Mouse (Mus musculus) cerebellum, adult 11 months (tissue): Measurements from ENCODE around the gene Wipf3.

Source experiments
- DNase-seq: peaks from one replicate; pipeline ENCODE4 v3.0.0; 2022

The Wipf3 gene

DNA sequence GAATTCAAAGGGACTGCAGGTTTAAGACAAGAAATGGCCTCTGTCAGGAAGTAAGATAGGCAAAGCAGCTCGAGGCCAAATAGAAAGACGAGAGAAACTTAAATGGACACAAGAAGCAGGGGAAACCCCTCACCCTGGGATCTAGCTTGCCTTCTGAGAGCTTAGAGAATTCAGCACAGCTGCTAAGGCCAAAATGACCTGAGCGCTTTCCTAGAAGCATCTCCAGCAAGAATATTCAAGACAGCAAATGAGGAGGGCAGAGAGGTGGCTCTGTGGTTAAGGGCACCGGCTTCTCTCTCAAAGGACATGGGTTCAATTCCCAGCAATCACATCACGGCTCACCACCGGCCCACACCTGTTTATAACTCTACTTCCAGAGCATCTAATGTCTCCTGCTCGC is 107.7 kb downstream of the Wipf3 start:
- DNase-seq: no peak

DNA sequence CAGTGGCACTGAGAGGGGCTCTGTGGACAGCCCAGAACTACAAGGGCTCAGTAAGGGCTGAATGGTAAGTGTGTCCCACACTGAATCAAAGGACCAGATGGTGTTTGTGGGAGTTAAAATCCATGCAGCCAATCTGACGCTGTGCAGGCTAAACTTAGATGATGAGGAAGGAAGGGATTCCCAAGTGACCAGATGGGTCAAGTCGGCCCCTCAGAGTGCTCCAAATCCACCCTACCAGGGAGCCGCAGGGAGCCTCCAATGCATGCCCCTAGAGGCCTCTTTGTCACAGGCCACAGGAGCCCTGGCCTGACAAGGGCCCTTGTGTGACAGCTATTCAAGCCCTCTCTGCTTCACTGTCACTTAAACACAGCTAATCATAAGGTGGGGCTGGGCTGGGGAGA is 109.4 kb downstream of the Wipf3 start:
- DNase-seq: peak; percentile 60

DNA sequence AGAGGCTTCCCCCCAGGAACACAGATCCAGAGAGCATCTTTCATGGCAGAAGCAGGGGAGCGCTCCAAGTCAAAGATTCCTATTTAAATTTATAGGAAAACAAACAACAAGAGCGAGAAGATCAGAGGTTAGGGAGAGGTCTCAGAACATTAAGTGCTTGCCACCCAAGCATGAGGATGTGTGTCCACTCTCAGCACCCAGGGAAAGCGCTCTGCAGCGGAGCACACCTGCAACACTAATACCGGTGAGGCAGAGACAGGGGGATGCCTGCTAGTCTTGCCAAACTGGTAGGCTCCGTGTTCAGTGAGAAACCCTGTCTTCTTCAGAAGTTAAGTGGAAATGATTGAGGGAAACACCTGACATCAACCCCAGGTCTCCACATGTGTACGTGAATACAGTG is 110.0 kb downstream of the Wipf3 start:
- no peak for DNase-seq

DNA sequence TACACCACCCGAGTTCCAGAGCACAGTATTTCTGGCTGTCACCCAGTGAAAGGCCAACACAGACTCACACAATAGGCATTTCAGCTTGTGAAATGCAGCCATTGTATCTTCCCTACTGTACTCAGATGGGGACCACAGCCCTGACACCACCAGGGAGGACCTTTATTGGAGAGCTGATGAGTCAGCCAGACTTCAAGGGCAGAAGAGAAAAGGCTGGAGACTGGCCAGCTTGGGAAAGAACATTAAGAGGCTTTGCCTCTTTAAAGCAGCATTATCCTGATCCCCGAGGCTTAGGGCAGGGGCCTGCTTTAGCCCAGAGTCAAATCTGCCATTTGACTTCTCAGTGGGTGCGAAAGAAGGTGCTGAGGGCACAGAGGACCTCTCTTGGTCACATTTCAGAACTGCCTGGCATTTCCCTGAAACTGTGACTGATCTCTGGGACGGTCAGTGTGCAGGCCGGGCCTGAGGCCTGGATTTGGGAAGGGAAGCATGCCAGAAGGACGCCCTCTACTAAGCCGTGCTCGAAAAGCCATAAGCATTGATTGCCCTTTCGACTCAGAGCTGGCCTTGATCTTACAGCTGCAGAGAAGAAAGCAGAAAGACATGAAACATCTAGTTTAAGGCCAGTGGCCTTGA is 111.0 kb downstream of the Wipf3 start:
- no peak for DNase-seq

DNA sequence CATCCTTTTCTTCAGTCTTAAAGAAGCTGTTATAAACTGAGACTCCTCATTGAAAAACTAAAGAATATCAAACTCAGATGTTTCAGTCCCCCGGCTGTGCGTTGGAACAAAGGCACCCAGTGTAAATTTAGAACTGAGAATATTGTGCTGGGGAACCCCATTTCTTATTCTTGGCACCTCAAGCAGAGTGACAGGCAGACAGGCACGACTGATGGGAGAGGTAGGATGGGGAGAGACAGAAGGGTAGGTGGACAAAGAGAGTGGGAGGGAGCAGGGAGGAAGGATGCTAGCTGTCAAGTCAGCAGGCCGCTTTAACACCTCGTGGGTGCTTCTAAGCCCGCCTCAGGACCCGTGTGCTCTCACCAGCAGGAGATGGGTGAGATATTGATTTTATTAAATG is 113.4 kb downstream of the Wipf3 start:
- no peak for DNase-seq

DNA sequence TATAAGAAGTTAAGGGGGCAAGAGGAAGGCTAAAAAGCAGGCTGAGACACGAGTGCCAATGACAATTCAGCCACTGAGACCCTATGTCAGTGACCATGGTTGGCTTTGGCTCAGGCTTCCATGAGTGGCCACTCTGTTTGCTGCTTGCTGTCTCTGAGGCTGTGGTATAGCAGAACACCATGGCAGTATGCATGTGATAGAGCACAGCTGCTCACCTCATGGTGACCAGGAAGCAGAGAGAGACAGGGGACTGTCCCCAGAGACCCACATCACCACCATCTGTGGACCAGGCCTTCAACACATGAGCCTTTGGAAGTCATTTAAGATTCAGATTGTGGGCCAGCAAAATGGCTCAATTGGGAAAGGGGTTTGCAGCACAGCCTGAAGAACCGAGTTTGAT is 114.2 kb downstream of the Wipf3 start:
- no peak for DNase-seq

DNA sequence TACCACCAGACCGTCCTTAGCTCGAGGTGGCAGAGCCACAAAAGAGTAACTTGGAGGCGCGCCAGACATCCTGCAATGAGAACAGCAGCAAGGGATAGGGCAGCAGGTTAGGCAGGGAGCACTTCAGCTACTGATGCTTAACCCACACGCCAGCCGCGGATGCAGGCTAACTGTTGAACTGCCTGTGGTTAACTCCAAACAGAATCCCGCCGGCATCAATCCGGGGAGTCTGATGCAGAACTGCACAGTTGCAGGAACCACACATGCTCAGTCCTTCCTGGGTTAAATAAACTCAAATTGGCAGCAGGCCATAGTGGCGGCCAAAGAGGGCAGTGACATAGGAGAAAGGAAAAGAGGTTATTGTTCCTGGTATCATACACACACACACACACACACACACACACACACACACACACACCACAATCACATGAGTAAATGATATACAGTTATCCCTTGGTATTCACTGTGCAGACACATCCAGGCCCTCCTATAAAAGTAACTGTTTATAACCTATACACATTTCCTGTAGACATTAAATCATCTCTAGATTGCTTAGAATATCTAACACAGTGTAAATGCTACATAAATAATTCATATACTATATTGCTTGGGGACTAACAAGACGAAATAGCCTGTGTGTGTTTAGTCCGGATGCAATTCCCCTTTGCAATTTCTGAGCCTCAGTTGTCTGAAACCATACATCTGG is 119.1 kb downstream of the Wipf3 start:
- peak; percentile 71 for DNase-seq

DNA sequence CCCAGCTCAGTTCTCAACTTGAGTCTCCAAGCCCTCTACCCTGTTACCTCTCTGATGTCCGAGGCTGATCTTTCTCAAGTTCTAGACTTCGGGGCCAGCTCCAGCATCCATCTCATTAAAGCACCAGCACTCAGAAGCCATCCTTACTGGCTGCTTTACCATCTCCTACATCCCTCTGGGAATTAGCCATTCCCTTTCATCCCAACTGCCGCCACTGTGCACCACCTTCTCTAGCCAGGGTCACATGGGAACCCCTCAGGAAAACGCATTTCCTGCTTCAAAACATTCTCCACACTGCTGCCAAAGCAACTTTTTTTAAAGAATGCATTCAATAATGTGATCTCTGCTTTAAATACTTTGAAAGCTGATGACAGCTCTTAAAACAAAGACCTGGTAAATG is 119.9 kb downstream of the Wipf3 start:
- DNase-seq: no peak

DNA sequence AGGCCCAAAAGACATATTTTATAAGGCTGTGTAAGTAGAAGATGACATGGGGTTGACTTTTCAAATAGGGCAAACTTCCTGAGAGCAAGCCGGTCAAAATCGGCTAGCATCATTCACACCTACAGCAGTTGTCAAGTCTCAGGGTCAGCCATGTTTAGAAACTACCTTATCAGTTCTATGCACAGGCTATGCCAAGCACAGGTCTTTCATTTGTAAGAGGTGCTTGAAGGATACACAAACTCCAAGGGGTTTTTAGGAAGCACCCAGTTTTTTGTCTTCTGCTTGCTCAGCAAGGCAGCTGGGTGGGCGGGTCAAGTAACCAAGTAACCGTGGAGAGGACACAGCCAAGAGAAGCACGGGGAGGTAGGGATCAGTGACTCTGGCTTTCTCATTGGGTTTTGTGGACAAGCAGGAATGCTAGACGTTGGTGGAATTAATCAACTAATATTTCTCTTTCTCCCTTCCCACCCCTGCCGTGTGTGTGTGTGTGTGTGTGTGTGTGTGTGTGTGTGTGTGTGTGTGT is 121.5 kb downstream of the Wipf3 start:
- DNase-seq: no peak

DNA sequence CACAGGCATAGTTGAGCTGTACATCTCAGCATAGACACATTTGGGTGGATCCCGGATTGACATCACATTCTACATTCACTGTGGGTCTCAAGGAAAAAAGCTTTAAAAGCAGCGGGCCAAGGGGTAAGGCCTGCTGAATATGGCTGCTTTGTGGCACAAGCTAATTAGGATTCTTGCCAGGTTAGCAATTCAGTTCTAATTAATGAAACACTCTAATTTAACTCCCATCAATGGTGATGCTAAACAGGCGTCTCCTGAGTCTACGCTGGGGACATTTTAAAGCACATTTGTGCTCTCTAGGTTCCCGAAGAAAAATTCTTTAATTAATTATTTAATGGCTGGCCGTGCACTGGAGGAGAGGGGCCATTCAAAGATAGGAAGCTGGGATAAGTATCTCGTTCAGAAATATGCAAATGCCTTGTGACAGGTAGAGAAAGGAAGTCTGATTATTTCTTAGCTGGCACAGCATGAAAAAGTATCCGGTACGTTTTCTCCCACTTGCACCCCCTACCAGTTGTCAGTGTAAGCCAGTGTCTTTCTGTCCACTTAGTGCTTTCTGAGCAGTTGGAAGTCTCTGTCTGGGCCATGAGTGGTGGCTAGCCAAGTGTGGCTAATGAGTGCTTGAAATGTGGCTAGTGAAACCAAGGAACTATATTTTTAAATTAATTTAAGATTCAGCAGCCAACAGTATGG is 123.5 kb downstream of the Wipf3 start:
- no peak for DNase-seq
